Mouse (Mus musculus): Measurements from ENCODE around the gene Rap1a.

DNA sequence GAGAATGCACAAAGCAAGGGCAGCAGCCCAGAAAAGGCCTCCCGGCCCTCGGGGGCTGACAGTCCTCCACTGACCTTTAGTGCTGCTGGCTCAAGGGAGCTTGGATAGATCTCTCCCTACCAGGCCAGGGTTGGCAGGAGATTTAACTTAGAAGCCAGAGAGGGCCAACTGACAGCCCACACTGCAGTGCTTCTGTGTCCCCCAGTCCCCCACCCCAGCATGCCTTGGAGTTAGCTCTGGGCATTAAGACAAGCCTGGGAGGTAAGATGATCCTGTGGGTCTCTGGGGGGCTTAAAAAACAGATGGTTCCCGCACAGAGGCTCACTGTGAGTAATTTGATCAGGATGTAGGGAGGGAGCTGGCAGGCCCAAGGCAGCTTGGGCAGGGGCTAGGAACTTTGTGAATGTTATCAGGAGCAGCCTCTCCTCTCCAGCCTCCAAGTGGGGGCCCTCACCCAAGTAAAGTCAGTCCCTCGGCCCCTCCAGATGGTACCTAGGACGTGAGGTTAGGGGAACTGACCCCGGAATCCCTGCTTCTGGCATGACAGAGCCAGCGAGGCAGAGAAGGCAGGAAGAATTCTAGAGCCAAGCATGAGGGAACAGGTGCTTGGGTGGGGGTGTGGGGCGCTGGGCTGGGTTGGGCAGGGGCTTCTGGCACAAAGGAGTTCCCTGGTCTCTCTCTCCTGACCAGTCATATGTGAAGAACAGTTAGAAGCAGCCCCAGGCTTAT is 86.9 kb downstream of the Rap1a start:
- no peak for TF ChIP-seq KAT2A (conservative IDR thresholded peaks at IDR 0.05; ENCODE audit: low read depth, low read length)
- TF ChIP-seq POLR2A (IDR thresholded peaks at IDR 0.05; ENCODE audit: control insufficient read depth in 1 of 2, insufficient read depth in 1 of 2, low read depth in 1 of 2, low read length in 2 of 2, poor library complexity in 1 of 2): no peak
- no peak for TF ChIP-seq RAD21 (IDR thresholded peaks at IDR 0.05; ENCODE audit: low read depth, low read length)
- no peak for TF ChIP-seq CTCF (IDR thresholded peaks at IDR 0.05 in 2 of 3, conservative IDR thresholded peaks at IDR 0.05 in 1 of 3; ENCODE audit: control insufficient read depth in 1 of 3, insufficient read depth in 1 of 3, low read depth in 2 of 3, low read length in 3 of 3, poor library complexity in 1 of 3, severe bottlenecking in 1 of 3)
- no peak for TF ChIP-seq UBTF (IDR thresholded peaks at IDR 0.05; ENCODE audit: borderline replicate concordance, insufficient read depth, low read depth, low read length)
- TF ChIP-seq ZNF384 (IDR thresholded peaks at IDR 0.05; ENCODE audit: low read depth, low read length): no peak
- TF ChIP-seq MXI1 (IDR thresholded peaks at IDR 0.05; ENCODE audit: low read depth, low read length): no peak
- no peak for TF ChIP-seq MAFK (IDR thresholded peaks at IDR 0.05; ENCODE audit: borderline replicate concordance, low read depth, low read length)
- no peak for TF ChIP-seq SMC3 (IDR thresholded peaks at IDR 0.05; ENCODE audit: low read depth, low read length)

All from MEL (cell line).